Mouse (Mus musculus): ENCODE measurements around the gene Ston2.
"Not testable (repeated sequence)": the region's sequence is repeated elsewhere in the genome, so short reads cannot be mapped to it uniquely, and the experiment has no call there.

Ston2 gene

GRCm38 (mm10) chr12:91589847-91590690 is 198.1 kb downstream of the Ston2 start, which contains the start of gene Gtf2a1:
Gene Gtf2a1 (minus strand): TSS chr12:91590487.
- DNase-seq (ENCODE audit: low read depth, low spot score): peak; percentile 95

GRCm38 (mm10) chr12:91589542-91589846 is 198.7 kb downstream of the Ston2 start:
- no peak for DNase-seq (ENCODE audit: low read depth, low spot score)

GRCm38 (mm10) chr12:91588670-91589541 is 199.3 kb downstream of the Ston2 start:
- peak; percentile 34 for DNase-seq (ENCODE audit: low read depth, low spot score)

DNA sequence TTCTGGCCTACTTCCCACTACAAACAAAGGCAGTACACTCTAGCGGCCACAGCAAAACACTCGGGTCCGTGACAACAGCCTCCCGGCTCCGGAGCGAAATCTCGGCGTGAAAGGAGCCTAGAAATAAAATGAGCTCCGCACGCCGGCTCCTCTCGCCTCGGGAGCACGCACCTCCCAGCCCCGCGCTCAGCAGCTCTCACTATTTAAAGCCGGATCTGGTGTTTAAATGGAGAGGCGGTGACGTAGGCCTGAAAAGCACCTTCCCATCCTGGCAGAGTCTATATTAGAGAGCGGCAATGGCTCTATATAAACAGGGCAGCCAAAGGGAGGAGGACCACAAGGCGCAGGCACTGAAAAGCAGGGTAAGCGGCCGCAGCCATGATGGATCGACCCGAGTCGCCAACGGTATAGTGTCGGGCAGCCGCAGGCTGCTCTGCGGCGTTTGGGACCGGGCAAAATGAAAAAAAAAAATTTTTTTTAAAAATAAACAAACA is 200.0 kb downstream of the Ston2 start:
- peak; percentile 93 for DNase-seq (ENCODE audit: low read depth, low spot score)

DNA sequence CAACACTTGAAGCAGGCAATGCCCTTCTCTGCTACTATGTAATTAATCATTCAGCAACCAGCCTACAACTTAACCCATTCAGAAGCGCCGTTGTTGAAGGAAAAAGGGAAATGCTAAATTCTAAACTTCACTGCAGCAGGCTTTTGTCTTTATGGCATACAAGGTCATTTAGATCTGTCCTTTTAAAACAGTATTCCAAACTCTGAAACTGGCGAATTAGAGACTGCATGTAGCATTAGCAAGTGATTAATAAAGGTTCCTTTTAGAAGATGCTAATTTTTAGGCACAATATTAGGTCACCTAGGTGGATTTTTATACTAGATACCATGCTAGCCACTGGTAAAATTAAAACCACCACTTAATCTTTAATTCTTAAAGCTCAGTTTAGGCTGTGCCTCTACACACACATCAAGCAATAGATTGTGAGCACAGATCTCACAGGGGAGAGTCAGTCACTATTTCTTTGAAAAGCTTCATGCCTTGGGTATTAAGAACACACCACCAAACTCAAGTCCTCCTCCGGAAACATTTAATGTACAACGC is 200.6 kb downstream of the Ston2 start:
- no peak for DNase-seq (ENCODE audit: low read depth, low spot score)

GRCm38 (mm10) chr12:91587077-91587476 is 201.1 kb downstream of the Ston2 start:
- DNase-seq (ENCODE audit: low read depth, low spot score): no peak

GRCm38 (mm10) chr12:91585815-91586214 is 202.4 kb downstream of the Ston2 start:
- DNase-seq (ENCODE audit: low read depth, low spot score): not testable (repeated sequence)

- DNase-seq (ENCODE audit: low read depth, low spot score): no peak
These were observed 203.0 kb downstream of the Ston2 start for GRCm38 (mm10) chr12:91585206-91585605.

- no peak for DNase-seq (ENCODE audit: low read depth, low spot score)
These were observed 204.8 kb downstream of the Ston2 start for GRCm38 (mm10) chr12:91583409-91583808.

Data from retina, postnatal 7 days (tissue).